Comparison of ENCODE assay signal across 8 mouse cellular contexts in the genomic region with DNA sequence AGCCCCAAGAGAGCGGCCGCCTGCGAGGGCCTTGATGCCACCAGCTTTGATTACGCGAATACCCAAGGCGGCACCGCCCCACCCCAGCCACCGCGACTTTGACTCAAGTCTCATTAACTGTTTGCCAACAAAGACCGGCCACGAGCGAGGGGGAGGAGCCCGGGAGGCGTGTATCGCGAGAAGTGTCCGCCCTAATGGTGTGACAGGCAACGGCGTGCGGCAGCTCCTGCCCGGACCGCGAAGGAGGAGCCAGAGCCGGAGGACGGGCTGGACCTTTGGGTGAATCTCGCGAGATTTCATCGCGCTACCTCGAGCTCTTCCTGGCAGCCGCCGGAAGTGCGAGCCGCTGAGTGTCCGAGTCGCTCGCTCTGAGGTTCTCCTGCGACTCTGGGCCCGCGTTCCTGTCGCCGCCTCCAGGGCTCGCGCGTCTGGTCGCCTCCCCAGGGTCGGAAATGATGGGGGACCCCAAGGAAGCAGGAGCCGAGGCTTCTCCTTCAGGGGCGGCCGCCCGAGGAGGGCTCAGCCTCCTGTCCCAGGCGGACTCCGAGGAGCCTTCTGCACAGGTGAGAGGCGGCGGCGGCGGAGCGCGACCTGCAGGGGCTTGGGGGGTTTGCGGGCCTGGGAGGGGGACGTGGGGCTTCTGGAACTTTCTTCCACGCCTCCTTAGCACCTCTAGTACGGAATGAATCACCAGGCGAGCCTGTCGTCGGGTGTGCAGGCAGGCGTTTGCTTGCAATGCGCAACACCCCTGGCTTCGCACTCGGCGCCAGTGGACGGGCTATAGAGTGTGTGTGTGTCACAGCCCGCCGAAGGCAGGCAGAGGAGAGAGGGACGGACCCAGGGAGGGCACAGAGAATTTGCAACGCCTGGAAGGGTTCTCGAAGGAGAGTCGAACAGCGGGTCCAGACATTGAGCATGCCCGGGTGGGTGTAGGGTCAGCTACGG. TPM values are rescaled to one million over a fixed set of nuclear protein-coding genes. Genes with fewer than 3 reads are reported as not detected.
DNase-seq lines count a peak whose midpoint lies in the region; ATAC-seq and TF ChIP-seq lines count a peak whose summit lies in the region.

Edrf1 (plus strand) TSS at position 183 of the 945 bp plus-strand sequence.

- under 1% methylated on average over 81 of the region's 81 CpGs for WGBS in forebrain, embryonic 13.5 days
- WGBS in large intestine, adult 2 months = under 1% methylated on average over 81 of the region's 81 CpGs
- WGBS in liver, postnatal 0 days (ENCODE audit: insufficient replicate concordance) = under 1% methylated on average over 79 of the region's 81 CpGs
- under 1% methylated on average over 74 of the region's 81 CpGs for WGBS in neural tube, embryonic 14.5 days

- peak; percentile 98 to 99 for DNase-seq in heart, postnatal 10 days
- DNase-seq in large intestine, adult 2 months (ENCODE audit: low read depth, low spot score) = peak; percentile 96
- DNase-seq in liver, postnatal 0 days = peak; percentile 99
- DNase-seq in testis, postnatal 10 days (ENCODE audit: low spot score) = peak; percentile 98

- peak within 1 kb of the TSS; percentile 82 for H3K9ac ChIP-seq in ES-Bruce4 (ENCODE audit: low read depth, poor library complexity, severe bottlenecking)
- H3K9ac ChIP-seq in forebrain, embryonic 13.5 days = peak within 1 kb of the TSS; percentile 92
- H3K9ac ChIP-seq in liver, postnatal 0 days (replicated peaks) = peak within 1 kb of the TSS; percentile 97
- H3K9ac ChIP-seq in neural tube, embryonic 14.5 days (replicated peaks; ENCODE audit: low read depth, low read length) = peak within 1 kb of the TSS; percentile 88

- TF ChIP-seq EP300 in ES-Bruce4 (IDR thresholded peaks at IDR 0.05; ENCODE audit: insufficient read depth, low read depth, low read length) = 0 out of 2 replicates have a peak, but pooled peaks have one; percentile 40
- TF ChIP-seq EP300 in liver, postnatal 0 days (IDR thresholded peaks at IDR 0.05; ENCODE audit: low read depth) = peak; percentile 79; the same call in 1 of the 2 replicates

- H3K36me3 ChIP-seq in ES-Bruce4 (ENCODE audit: control insufficient read depth, insufficient read depth, low read length, poor library complexity, severe bottlenecking) = peaks cover 27% of the 10 kb centered on the region
- peaks cover 20% of the 10 kb centered on the region for H3K36me3 ChIP-seq in forebrain, embryonic 13.5 days (ENCODE audit: poor library complexity, severe bottlenecking)
- peaks cover 29% of the 10 kb centered on the region for H3K36me3 ChIP-seq in liver, postnatal 0 days (replicated peaks; ENCODE audit: insufficient read depth, low read length)
- peaks cover 14% of the 10 kb centered on the region for H3K36me3 ChIP-seq in neural tube, embryonic 14.5 days (ENCODE audit: control insufficient read depth, insufficient read depth, low read length)

- ATAC-seq in cerebellum, adult (ENCODE audit: insufficient number of reproducible peaks, low FRiP score, low TSS enrichment) = peak; percentile 94
- peak; percentile 98 for ATAC-seq in forebrain, embryonic 13.5 days
- ATAC-seq in liver, postnatal 0 days = peak; percentile 97
- ATAC-seq in neural tube, embryonic 14.5 days (ENCODE audit: low read depth) = peak; percentile 98

- TF ChIP-seq CTCF in ES-Bruce4 (IDR thresholded peaks at IDR 0.05; ENCODE audit: low read depth, low read length) = no peak
- TF ChIP-seq CTCF in liver, postnatal 0 days (IDR thresholded peaks at IDR 0.05; ENCODE audit: low read depth) = 0 out of 2 replicates have a peak, but pooled peaks have one; percentile 2

- H3K9me3 ChIP-seq in ES-Bruce4 (replicated peaks; ENCODE audit: control insufficient read depth, insufficient read depth, low read length, poor library complexity, severe bottlenecking) = no peaks in the 10 kb centered on the region
- no peaks in the 10 kb centered on the region for H3K9me3 ChIP-seq in forebrain, embryonic 13.5 days (replicated peaks)
- H3K9me3 ChIP-seq in liver, postnatal 0 days (ENCODE audit: low read length) = no peaks in the 10 kb centered on the region
- no peaks in the 10 kb centered on the region for H3K9me3 ChIP-seq in neural tube, embryonic 14.5 days (ENCODE audit: control insufficient read depth, low read length)

- intact Hi-C loops in heart, postnatal 10 days (cut with DNase I) = loop anchor here (2.0 to 5.0 kb wide), 2 partner anchors 515 to 605 kb away; partner anchors contain the start of genes Ctbp2 and Fgfr2

- peak within 1 kb of the TSS; percentile 97 for H3K4me2 ChIP-seq in forebrain, embryonic 13.5 days
- peak within 1 kb of the TSS; percentile 87 for H3K4me2 ChIP-seq in liver, postnatal 0 days (ENCODE audit: low read depth, low read length)
- peak within 1 kb of the TSS; percentile 74 for H3K4me2 ChIP-seq in neural tube, embryonic 14.5 days (ENCODE audit: low read depth, low read length)

- peak within 1 kb of the TSS; percentile 14; the same call in 1 of the 2 replicates for H3K27ac ChIP-seq in ES-Bruce4 (ENCODE audit: insufficient read depth, low read length)
- H3K27ac ChIP-seq in forebrain, embryonic 13.5 days = peak within 1 kb of the TSS; percentile 91
- peak within 1 kb of the TSS; percentile 95 for H3K27ac ChIP-seq in liver, postnatal 0 days (ENCODE audit: low read depth)
- peak within 1 kb of the TSS; percentile 88 for H3K27ac ChIP-seq in neural tube, embryonic 14.5 days (ENCODE audit: low read depth, low read length)

- peak within 1 kb of the TSS; percentile 97 for H3K4me3 ChIP-seq in ES-Bruce4 (ENCODE audit: low read depth, low read length)
- H3K4me3 ChIP-seq in forebrain, embryonic 13.5 days = peak within 1 kb of the TSS; percentile 91
- H3K4me3 ChIP-seq in liver, postnatal 0 days (ENCODE audit: low read depth, low read length) = peak within 1 kb of the TSS; percentile 97
- H3K4me3 ChIP-seq in neural tube, embryonic 14.5 days (ENCODE audit: low read depth, low read length) = peak within 1 kb of the TSS; percentile 96

- no peak for TF ChIP-seq POLR2A in ES-Bruce4 (IDR thresholded peaks at IDR 0.05; ENCODE audit: insufficient read depth, low read length)

- no peaks in the 10 kb centered on the region for H3K4me1 ChIP-seq in ES-Bruce4 (ENCODE audit: control insufficient read depth, insufficient read depth, low read length)
- H3K4me1 ChIP-seq in forebrain, embryonic 13.5 days = peaks cover 14% of the 10 kb centered on the region
- peaks cover 14% of the 10 kb centered on the region for H3K4me1 ChIP-seq in liver, postnatal 0 days (ENCODE audit: insufficient read depth)
- peaks cover 10% of the 10 kb centered on the region; the same call in 1 of the 2 replicates for H3K4me1 ChIP-seq in neural tube, embryonic 14.5 days (ENCODE audit: control insufficient read depth, insufficient read depth, low read length)

- H3K27me3 ChIP-seq in ES-Bruce4 (ENCODE audit: control insufficient read depth, insufficient read depth, low read length, poor library complexity, severe bottlenecking) = no peaks in the 10 kb centered on the region
- H3K27me3 ChIP-seq in forebrain, embryonic 13.5 days = no peaks in the 10 kb centered on the region
- H3K27me3 ChIP-seq in liver, postnatal 0 days (ENCODE audit: insufficient read depth, low read length) = no peaks in the 10 kb centered on the region
- H3K27me3 ChIP-seq in neural tube, embryonic 14.5 days (ENCODE audit: control insufficient read depth, insufficient read depth, low read length) = no peaks in the 10 kb centered on the region

RNA-seq across cellular contexts. Expression of gene Edrf1, which starts in this region (rescaled TPM):
- 26.1 and 28.9 TPM in 2 replicates for polyA plus RNA-seq in ES-Bruce4 (2011; ENCODE audit: insufficient read depth, insufficient read length, low read depth, missing spikeins)
- 22.4 and 25.3 TPM in 2 replicates for polyA plus RNA-seq in forebrain, embryonic 13.5 days (2015; fragmentation: Nextera tagmentation; extraction: Ambion mirVana)
- 10 to 100 TPM in 1 of 2 experiments, 1 to 10 TPM in 1; 9.3 to 10.3 TPM for total RNA-seq in heart, postnatal 10 days (2021)
- 9.2 TPM in 2 replicates for polyA plus RNA-seq in large intestine, adult 2 months (2012; rRNA removed)
- 3.9 and 4.5 TPM in 2 replicates for polyA plus RNA-seq in liver, postnatal 0 days (2015; fragmentation: Nextera tagmentation; extraction: Ambion mirVana)
- polyA plus RNA-seq in neural tube, embryonic 14.5 days (2014; fragmentation: Nextera tagmentation; extraction: Ambion mirVana) = 22.6 and 24.5 TPM in 2 replicates

Comparison
In these comparisons a context has a peak if more than half of its experiments do, and no peak if none do; other contexts are left out.
1. Peak in every context shown above with its lines: DNase-seq, ATAC-seq, H3K4me3 ChIP-seq and H3K27ac ChIP-seq.
2. H3K27ac ChIP-seq: peak in every context shown above with its lines; median percentile 95 in liver, postnatal 0 days; 91 in forebrain, embryonic 13.5 days; 88 in neural tube, embryonic 14.5 days; 14 in ES-Bruce4.